Mouse (Mus musculus) cortical plate, adult 2 months (tissue): ENCODE data around the gene Gm21820. TPM values are rescaled to one million over a fixed set of nuclear protein-coding genes. Genes with fewer than 3 reads are reported as not detected.
"Not testable (repeated sequence)": the region's sequence is repeated elsewhere in the genome, so short reads cannot be mapped to it uniquely, and the experiment has no call there.

Source experiments
- H3K27ac ChIP-seq: fragments of 200-500 bp; 2 replicates; pipeline ENCODE4 v1.5.1; 2012; ENCODE audit warnings: low read length, control low read depth, inconsistent platforms; ENCODE audit not compliant: insufficient read depth
- H3K4me1 ChIP-seq: fragments of 200-500 bp; 2 replicates; pipeline ENCODE4 v1.6.1; 2011; ENCODE audit warnings: low read length; ENCODE audit not compliant: control insufficient read depth, insufficient read depth
- H3K4me3 ChIP-seq: fragments of 200-500 bp; 2 replicates; pipeline ENCODE4 v1.5.1; 2011; ENCODE audit warnings: mild to moderate bottlenecking, low read length, control low read depth; ENCODE audit not compliant: insufficient read depth
- polyA plus RNA-seq: library from polyadenylated mRNA; depleted of rRNA; stranded (reverse); fragments of >200 nt; gene quantifications from 2 replicates; pipeline ENCODE4 v1.2.3, GENCODE M21; 2012; rRNA removed

The Gm21820 gene
- not detected in 2 replicates for polyA plus RNA-seq

DNA sequence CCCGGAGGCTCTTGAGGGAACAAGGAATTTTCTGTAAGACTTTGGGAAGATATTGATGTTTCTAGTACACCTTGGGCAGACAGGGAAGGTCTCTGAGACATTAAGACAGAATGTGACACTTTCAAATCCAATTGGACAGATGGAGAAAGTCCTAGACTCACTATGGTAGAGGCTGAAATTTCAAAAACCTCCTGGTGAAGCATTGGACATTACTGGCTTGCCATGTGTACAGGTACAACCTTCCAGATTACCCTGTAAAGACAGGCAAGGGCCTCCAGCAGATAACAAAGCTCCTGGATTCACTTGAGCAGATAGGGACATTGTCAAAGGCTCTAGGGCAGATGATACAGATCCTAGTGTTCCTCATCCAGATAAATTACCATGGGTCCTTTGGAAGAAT lies at the start of gene Gm21820:
Gene Gm21820 (minus strand): TSS at position 101 of the 400 bp plus-strand sequence.
- H3K27ac ChIP-seq, H3K4me3 ChIP-seq, H3K4me1 ChIP-seq: not testable (repeated sequence)

Other genes with a start within 250 kb of the Gm21820 start
- gene Gm20918, start 205.5 kb downstream of the Gm21820 start, polyA plus RNA-seq, result not detected in 2 replicates